Mouse (Mus musculus) stomach, embryonic 16.5 days (tissue): ENCODE measurements around the gene Agt. TPM values are rescaled to one million over a fixed set of nuclear protein-coding genes. Genes with fewer than 3 reads are reported as not detected.

ENCODE experiments used
- ATAC-seq: fragments of 200-750 bp; cut with Nextera tagmentation; 2 replicates; pipeline ENCODE4 v1.8.0; 2017; ENCODE audit warnings: moderate number of reproducible peaks, moderate TSS enrichment; ENCODE audit not compliant: insufficient read depth, low FRiP score
- H3K27ac ChIP-seq: fragments of 300-500 bp; sonication (generic); 2 replicates; pipeline ENCODE4 v1.5.1; 2014; ENCODE audit warnings: low read length
- H3K27me3 ChIP-seq: fragments of 300-500 bp; sonication (generic); 2 replicates; pipeline ENCODE4 v1.6.1; 2014; ENCODE audit warnings: low read length, control low read depth, mixed read lengths; ENCODE audit not compliant: control insufficient read depth, insufficient read depth
- H3K36me3 ChIP-seq: fragments of 300-500 bp; sonication (generic); 2 replicates; pipeline ENCODE4 v1.6.1; 2014; ENCODE audit warnings: low read length; ENCODE audit not compliant: control insufficient read depth, insufficient read depth
- H3K4me1 ChIP-seq: fragments of 300-500 bp; sonication (generic); 2 replicates; pipeline ENCODE4 v1.6.1; 2014; ENCODE audit warnings: low read length, control low read depth, mixed read lengths; ENCODE audit not compliant: control insufficient read depth, insufficient read depth
- H3K4me2 ChIP-seq: fragments of 300-500 bp; sonication (generic); 2 replicates; pipeline ENCODE4 v1.6.1; 2014; ENCODE audit warnings: low read depth, low read length, mixed read lengths
- H3K4me3 ChIP-seq: fragments of 300-500 bp; sonication (generic); replicated peaks from 2 replicates; pipeline ENCODE4 v1.5.1; 2014; ENCODE audit warnings: mild to moderate bottlenecking, low read length
- H3K9ac ChIP-seq: fragments of 300-500 bp; sonication (generic); 2 replicates; pipeline ENCODE4 v1.6.1; 2014; ENCODE audit warnings: low read length
- H3K9me3 ChIP-seq: fragments of 300-500 bp; sonication (generic); replicated peaks from 2 replicates; pipeline ENCODE4 v1.6.1; 2016; ENCODE audit warnings: low read length, control low read depth; ENCODE audit not compliant: control insufficient read depth
- WGBS: fragments of 180-500 bp; shearing (Covaris S2); extraction: QIAGEN DNeasy Blood & Tissue Kit; methylation state at CpG from one replicate; pipeline ENCODE4 v1.1.7; 2014; 5-methylcytosine and 5-hydroxymethylcytosine counted together
- polyA plus RNA-seq: library from polyadenylated mRNA; unstranded; fragments of >200 nt; fragmentation: Nextera tagmentation; extraction: Ambion mirVana; gene quantifications from 2 replicates; pipeline ENCODE4 v1.2.1, GENCODE M21; 2015

Agt gene
- polyA plus RNA-seq, 1 experiment from 2014 or later = 20.0 TPM

- Histone ChIP-seq H3K4me2 (no peak overlapping the region), H3K4me3 (no peak overlapping the region), H3K36me3 (peaks cover 42% of the 10 kb centered on the region), H3K27ac (no peak overlapping the region), H3K9me3 (no peaks in the 10 kb centered on the region), H3K9ac (no peak overlapping the region), H3K4me1 (no peaks in the 10 kb centered on the region), H3K27me3 (no peaks in the 10 kb centered on the region)
- 87% methylated on average over 6 of the region's 6 CpGs for WGBS
- ATAC-seq = no peak
Measured at GRCm38 (mm10) chr8:124546371-124546770, 23.1 kb downstream of the Agt start.

- Histone ChIP-seq H3K4me1 (no peaks in the 10 kb centered on the region), H3K4me2 (no peak overlapping the region), H3K36me3 (peaks cover 36% of the 10 kb centered on the region; the same call in 1 of the 2 replicates), H3K27me3 (no peaks in the 10 kb centered on the region), H3K9ac (no peak overlapping the region), H3K9me3 (no peaks in the 10 kb centered on the region), H3K27ac (no peak overlapping the region), H3K4me3 (no peak overlapping the region)
- WGBS = 92% methylated on average over 5 of the region's 5 CpGs
- ATAC-seq = no peak
Measured at GRCm38 (mm10) chr8:124543272-124543671, 26.2 kb downstream of the Agt start.

- Histone ChIP-seq H3K9me3 (no peaks in the 10 kb centered on the region), H3K4me2 (no peak overlapping the region), H3K27ac (no peak overlapping the region), H3K9ac (no peak overlapping the region), H3K4me3 (no peak overlapping the region), H3K4me1 (no peaks in the 10 kb centered on the region), H3K27me3 (no peaks in the 10 kb centered on the region), H3K36me3 (peaks cover 36% of the 10 kb centered on the region; the same call in 1 of the 2 replicates)
- 96% methylated on average over 4 of the region's 4 CpGs for WGBS
- no peak for ATAC-seq
Measured at GRCm38 (mm10) chr8:124542001-124542400, 27.5 kb downstream of the Agt start.

GRCm38 (mm10) chr8:124540906-124541305, 28.6 kb downstream of the Agt start:
- WGBS = 75% methylated on average over 12 of the region's 12 CpGs

GRCm38 (mm10) chr8:124535451-124535850, 34.1 kb downstream of the Agt start:
- ATAC-seq = no peak
- no peak overlapping the region for H3K9ac ChIP-seq

More at GRCm38 (mm10) chr8:124540906-124541305, 28.6 kb downstream of the Agt start:
- H3K27me3 ChIP-seq = no peaks in the 10 kb centered on the region
- H3K36me3 ChIP-seq = peaks cover 36% of the 10 kb centered on the region; the same call in 1 of the 2 replicates
- ATAC-seq = peak; percentile 72
- H3K4me1 ChIP-seq = no peaks in the 10 kb centered on the region
- peak overlapping the region; percentile 36 for H3K27ac ChIP-seq
- no peak overlapping the region for H3K4me2 ChIP-seq
- H3K9me3 ChIP-seq = no peaks in the 10 kb centered on the region
- no peak overlapping the region for H3K4me3 ChIP-seq
- no peak overlapping the region for H3K9ac ChIP-seq

GRCm38 (mm10) chr8:124532626-124533025, 36.9 kb downstream of the Agt start:
- ATAC-seq = no peak
- Histone ChIP-seq H3K4me3 (no peak overlapping the region), H3K4me1 (no peaks in the 10 kb centered on the region), H3K9me3 (no peaks in the 10 kb centered on the region), H3K4me2 (no peak overlapping the region), H3K36me3 (peaks cover 14% of the 10 kb centered on the region; the same call in 1 of the 2 replicates), H3K27me3 (no peaks in the 10 kb centered on the region), H3K9ac (no peak overlapping the region), H3K27ac (no peak overlapping the region)
- 87% methylated on average over 3 of the region's 3 CpGs for WGBS

More at GRCm38 (mm10) chr8:124535451-124535850, 34.1 kb downstream of the Agt start:
- H3K27ac ChIP-seq = no peak overlapping the region
- 0 out of 2 replicates have a peak, but pooled peaks cover 9% of the 10 kb centered on the region for H3K36me3 ChIP-seq
- no peaks in the 10 kb centered on the region for H3K4me1 ChIP-seq
- no peaks in the 10 kb centered on the region for H3K9me3 ChIP-seq
- H3K4me2 ChIP-seq = no peak overlapping the region
- H3K27me3 ChIP-seq = no peaks in the 10 kb centered on the region
- WGBS = 84% methylated on average over 5 of the region's 5 CpGs
- no peak overlapping the region for H3K4me3 ChIP-seq

DNA sequence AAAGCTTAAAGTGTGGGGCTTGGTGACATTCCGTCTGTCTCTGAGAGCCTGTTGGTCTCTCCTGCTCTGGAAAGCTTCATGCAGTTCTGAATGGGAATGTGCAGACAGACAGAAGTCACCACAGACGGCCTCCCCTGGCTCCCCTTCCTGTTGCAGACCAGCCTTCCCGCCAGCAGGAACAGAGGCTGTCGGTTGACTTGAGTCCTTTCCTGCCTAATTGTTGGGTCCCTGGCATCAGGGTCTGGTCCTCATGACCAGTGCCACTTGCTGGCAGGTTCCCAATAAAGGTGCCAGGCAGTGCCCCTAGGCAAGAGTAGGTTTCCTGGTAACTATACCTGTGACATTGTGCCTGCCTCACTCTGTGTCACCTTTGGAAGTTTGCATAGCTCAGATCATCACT, 38.5 kb downstream of the Agt start:
- Histone ChIP-seq H3K27me3 (no peaks in the 10 kb centered on the region), H3K9me3 (no peaks in the 10 kb centered on the region), H3K4me2 (no peak overlapping the region), H3K36me3 (peaks cover 18% of the 10 kb centered on the region), H3K4me1 (no peaks in the 10 kb centered on the region), H3K9ac (no peak overlapping the region), H3K27ac (no peak overlapping the region), H3K4me3 (no peak overlapping the region)
- ATAC-seq = no peak
- WGBS = 90% methylated on average over 4 of the region's 4 CpGs

GRCm38 (mm10) chr8:124530556-124530955, 39.0 kb downstream of the Agt start:
- H3K4me1 ChIP-seq = no peaks in the 10 kb centered on the region
- no peak overlapping the region for H3K27ac ChIP-seq
- ATAC-seq = no peak
- H3K4me3 ChIP-seq = no peak overlapping the region
- H3K27me3 ChIP-seq = no peaks in the 10 kb centered on the region
- H3K9ac ChIP-seq = no peak overlapping the region
- H3K4me2 ChIP-seq = no peak overlapping the region
- H3K36me3 ChIP-seq = peaks cover 20% of the 10 kb centered on the region
- WGBS = 91% methylated on average over 7 of the region's 7 CpGs
- no peaks in the 10 kb centered on the region for H3K9me3 ChIP-seq

- Histone ChIP-seq H3K4me1 (no peaks in the 10 kb centered on the region), H3K4me2 (no peak overlapping the region), H3K9me3 (no peaks in the 10 kb centered on the region), H3K9ac (no peak overlapping the region), H3K4me3 (no peak overlapping the region), H3K27me3 (no peaks in the 10 kb centered on the region), H3K27ac (no peak overlapping the region), H3K36me3 (peaks cover 20% of the 10 kb centered on the region)
- no peak for ATAC-seq
- 85% methylated on average over 14 of the region's 14 CpGs for WGBS
Measured at GRCm38 (mm10) chr8:124530076-124530475, 39.4 kb downstream of the Agt start.
